Mouse (Mus musculus): ENCODE results near the gene Gm47289. TPM values are rescaled to one million over a fixed set of nuclear protein-coding genes. Genes with fewer than 3 reads are reported as not detected.

The Gm47289 gene
- total and polyA plus RNA-seq, 2 experiments from 2014 or later: not detected

DNA sequence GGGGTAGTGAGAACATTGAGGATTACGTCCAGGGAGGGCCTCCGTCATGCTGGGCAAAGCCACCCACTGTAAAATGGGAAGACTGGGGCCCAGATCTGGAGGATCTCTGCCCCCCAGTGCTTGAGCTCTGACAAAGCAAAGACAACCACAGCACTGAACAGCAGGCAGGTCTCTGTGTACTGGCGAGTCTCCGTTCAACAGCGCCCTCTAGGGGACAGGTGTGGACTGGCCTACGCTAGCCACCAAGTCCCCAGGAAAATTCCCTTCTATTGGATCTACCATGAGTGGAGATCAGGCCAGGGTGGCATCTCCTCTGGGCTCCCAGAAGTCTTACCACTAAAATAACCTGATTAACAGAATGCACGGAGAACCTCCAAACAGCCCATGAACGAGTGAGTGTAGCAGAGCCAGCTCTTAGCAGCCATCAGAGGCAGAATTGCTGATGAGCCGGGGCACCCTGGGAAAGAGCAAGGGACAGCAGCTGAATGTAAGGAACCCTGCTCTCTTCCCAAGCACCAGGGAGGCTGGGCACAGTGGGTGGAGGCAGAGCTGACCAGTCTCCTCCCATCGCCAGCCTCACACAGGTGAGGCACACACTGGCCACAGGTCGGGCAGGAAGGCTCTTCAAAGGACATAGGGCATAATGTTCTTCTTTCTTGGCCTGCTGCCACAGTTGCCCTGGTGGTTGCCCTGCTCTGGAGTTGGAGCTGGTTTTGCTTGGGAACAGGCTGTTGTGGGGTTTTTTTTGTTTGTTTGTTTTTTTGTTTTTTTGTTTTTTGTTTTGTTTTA is 33.4 kb downstream of the Gm47289 start:
- no peaks in the 10 kb centered on the region for H3K36me3 ChIP-seq (ENCODE audit: insufficient read depth, low read length)
- no peak overlapping the region for H3K4me2 ChIP-seq (ENCODE audit: low read depth, low read length)
- peak; percentile 49 for DNase-seq (ENCODE audit: low spot score)
- no peak overlapping the region for H3K9ac ChIP-seq (replicated peaks; ENCODE audit: low read length)
- H3K27me3 ChIP-seq (ENCODE audit: insufficient read depth, low read length): no peaks in the 10 kb centered on the region
- no peak for ATAC-seq
- no peak overlapping the region for H3K4me3 ChIP-seq (ENCODE audit: low read length)
- no peaks in the 10 kb centered on the region for H3K4me1 ChIP-seq (ENCODE audit: insufficient read depth, low read length)
- WGBS: 38% methylated on average over 11 of the region's 11 CpGs
- no peaks in the 10 kb centered on the region for H3K9me3 ChIP-seq (ENCODE audit: low read length)
- H3K27ac ChIP-seq: no peak overlapping the region
- peak; percentile 66 for TF ChIP-seq CTCF (IDR thresholded peaks at IDR 0.05; ENCODE audit: low read depth)

DNA sequence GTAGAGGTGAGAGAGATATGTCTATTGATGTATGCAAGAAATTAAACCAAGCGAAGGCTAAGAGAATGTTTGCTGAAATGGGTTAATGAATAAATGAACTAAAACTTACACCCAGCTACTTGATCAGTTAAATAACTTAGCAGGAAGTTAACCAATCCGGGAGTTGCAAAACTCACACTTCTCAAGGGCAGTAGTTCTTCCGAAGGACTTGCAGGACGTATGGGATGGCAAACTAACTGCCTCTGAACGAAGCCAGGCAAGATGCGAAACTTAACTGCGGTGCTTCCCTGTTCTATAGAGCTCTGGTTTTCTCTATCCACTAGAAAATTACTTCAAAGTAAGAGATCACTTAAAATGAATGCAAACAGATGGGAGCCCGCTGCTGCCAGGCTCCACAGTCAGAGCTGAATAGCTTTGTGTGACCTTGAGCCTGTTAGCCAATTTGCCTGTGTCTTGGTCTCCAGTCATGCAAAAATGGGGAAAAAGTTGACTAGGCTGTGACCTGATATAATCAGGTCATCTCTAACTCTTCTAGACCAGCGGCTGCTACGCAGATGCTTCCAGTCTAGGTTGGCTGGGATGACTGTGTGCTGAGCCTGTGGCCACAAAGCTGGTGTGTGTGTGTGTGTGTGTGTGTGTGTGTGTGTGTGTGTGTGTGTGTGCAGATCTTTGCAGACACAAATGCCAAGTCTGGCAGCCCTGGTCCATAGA is 40.3 kb downstream of the Gm47289 start:
- DNase-seq (ENCODE audit: low spot score) (peak; percentile 41), ATAC-seq (no peak)
- Histone ChIP-seq H3K4me3 (ENCODE audit: low read length) (no peak overlapping the region), H3K27me3 (ENCODE audit: insufficient read depth, low read length) (no peaks in the 10 kb centered on the region), H3K9ac (replicated peaks; ENCODE audit: low read length) (no peak overlapping the region), H3K9me3 (ENCODE audit: low read length) (no peaks in the 10 kb centered on the region), H3K4me1 (ENCODE audit: insufficient read depth, low read length) (no peaks in the 10 kb centered on the region), H3K4me2 (ENCODE audit: low read depth, low read length) (no peak overlapping the region), H3K27ac (no peak overlapping the region), H3K36me3 (ENCODE audit: insufficient read depth, low read length) (no peaks in the 10 kb centered on the region)
- no peak for TF ChIP-seq CTCF (IDR thresholded peaks at IDR 0.05; ENCODE audit: low read depth)
- 73% methylated on average over 10 of the region's 10 CpGs for WGBS

DNA sequence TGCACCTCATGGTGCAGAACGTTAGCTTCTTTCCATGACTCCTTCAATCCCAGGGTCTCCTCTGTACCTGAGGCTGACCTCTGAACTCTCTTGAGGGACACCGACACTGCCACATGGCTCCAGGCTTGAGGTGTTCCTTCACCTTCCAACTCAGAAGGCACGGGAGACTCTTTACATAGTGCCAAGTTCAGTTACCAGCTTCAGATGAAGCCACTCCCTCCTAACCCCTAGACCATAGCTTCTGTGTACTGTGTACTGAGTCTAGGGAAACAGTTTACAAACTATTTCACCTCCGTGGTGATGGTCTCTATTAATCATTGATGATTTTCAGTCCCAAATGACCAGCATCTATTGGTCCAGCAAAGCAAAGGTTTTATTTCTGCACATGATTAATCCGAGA is 42.7 kb downstream of the Gm47289 start:
- no peaks in the 10 kb centered on the region for H3K36me3 ChIP-seq (ENCODE audit: insufficient read depth, low read length)
- no peaks in the 10 kb centered on the region for H3K27me3 ChIP-seq (ENCODE audit: insufficient read depth, low read length)
- no peak overlapping the region for H3K4me3 ChIP-seq (ENCODE audit: low read length)
- TF ChIP-seq CTCF (IDR thresholded peaks at IDR 0.05; ENCODE audit: low read depth): no peak
- no peak overlapping the region for H3K4me2 ChIP-seq (ENCODE audit: low read depth, low read length)
- no peak for DNase-seq (ENCODE audit: low spot score)
- no peak overlapping the region for H3K9ac ChIP-seq (replicated peaks; ENCODE audit: low read length)
- ATAC-seq: no peak
- H3K4me1 ChIP-seq (ENCODE audit: insufficient read depth, low read length): no peaks in the 10 kb centered on the region
- H3K27ac ChIP-seq: no peak overlapping the region
- no peaks in the 10 kb centered on the region for H3K9me3 ChIP-seq (ENCODE audit: low read length)
- 88% methylated on average over 5 of the region's 5 CpGs for WGBS

- DNase-seq (ENCODE audit: low spot score): no peak
- H3K27ac ChIP-seq: no peak overlapping the region
- no peak overlapping the region for H3K4me2 ChIP-seq (ENCODE audit: low read depth, low read length)
- H3K27me3 ChIP-seq (ENCODE audit: insufficient read depth, low read length): no peaks in the 10 kb centered on the region
- WGBS: 96% methylated on average over 9 of the region's 9 CpGs
- ATAC-seq: no peak
- no peak overlapping the region for H3K9ac ChIP-seq (replicated peaks; ENCODE audit: low read length)
- no peak overlapping the region for H3K4me3 ChIP-seq (ENCODE audit: low read length)
- H3K9me3 ChIP-seq (ENCODE audit: low read length): no peaks in the 10 kb centered on the region
- TF ChIP-seq CTCF (IDR thresholded peaks at IDR 0.05; ENCODE audit: low read depth): no peak
- H3K36me3 ChIP-seq (ENCODE audit: insufficient read depth, low read length): no peaks in the 10 kb centered on the region
- no peaks in the 10 kb centered on the region for H3K4me1 ChIP-seq (ENCODE audit: insufficient read depth, low read length)
Measured at GRCm38 (mm10) chr9:119203617-119204016, 44.7 kb downstream of the Gm47289 start.

DNA sequence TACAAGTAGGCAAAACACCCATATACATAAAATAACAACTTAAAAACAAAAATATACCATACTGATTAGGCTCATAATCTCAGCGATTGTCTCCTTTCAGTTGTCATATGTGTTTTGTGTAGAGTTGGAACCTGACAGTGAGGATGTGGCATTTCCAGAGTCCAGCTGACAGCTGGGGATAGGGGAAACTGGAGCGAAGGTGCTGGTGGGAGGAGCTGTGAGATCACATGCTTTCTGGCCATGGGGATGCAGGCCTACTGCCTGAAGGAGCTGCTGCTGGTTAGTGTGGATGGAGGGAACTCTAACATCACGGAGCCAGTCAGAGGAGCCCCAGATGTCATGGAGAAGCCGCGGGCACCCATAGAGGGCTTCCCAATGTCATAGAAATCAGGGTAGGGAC is 46.8 kb downstream of the Gm47289 start:
- H3K27ac ChIP-seq: no peak overlapping the region
- no peak for DNase-seq (ENCODE audit: low spot score)
- no peak for ATAC-seq
- H3K36me3 ChIP-seq (ENCODE audit: insufficient read depth, low read length): no peaks in the 10 kb centered on the region
- no peak overlapping the region for H3K4me2 ChIP-seq (ENCODE audit: low read depth, low read length)
- no peak overlapping the region for H3K9ac ChIP-seq (replicated peaks; ENCODE audit: low read length)
- no peaks in the 10 kb centered on the region for H3K9me3 ChIP-seq (ENCODE audit: low read length)
- no peak overlapping the region for H3K4me3 ChIP-seq (ENCODE audit: low read length)
- no peak for TF ChIP-seq CTCF (IDR thresholded peaks at IDR 0.05; ENCODE audit: low read depth)
- no peaks in the 10 kb centered on the region for H3K4me1 ChIP-seq (ENCODE audit: insufficient read depth, low read length)
- no peaks in the 10 kb centered on the region for H3K27me3 ChIP-seq (ENCODE audit: insufficient read depth, low read length)
- WGBS: 93% methylated on average over 5 of the region's 5 CpGs

DNA sequence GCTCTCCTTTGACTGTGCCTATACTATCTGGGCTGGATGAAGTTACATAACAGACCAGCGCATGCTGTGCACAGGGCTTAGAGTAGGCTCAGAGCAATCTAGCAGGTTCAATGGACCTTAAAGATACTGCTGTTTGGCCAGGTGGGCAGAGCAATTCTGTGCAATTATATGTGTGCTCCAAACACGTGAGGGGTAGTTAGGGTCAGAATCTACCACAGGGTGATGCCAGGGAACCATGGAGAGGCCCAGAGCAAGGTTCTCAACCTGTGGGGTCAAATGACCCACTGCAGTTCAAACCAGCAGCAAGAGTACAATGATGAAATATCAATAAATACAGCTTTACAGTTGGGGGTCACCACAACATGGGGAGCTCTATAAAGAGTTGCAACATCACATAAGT is 47.7 kb downstream of the Gm47289 start:
- H3K9me3 ChIP-seq (ENCODE audit: low read length): no peaks in the 10 kb centered on the region
- DNase-seq (ENCODE audit: low spot score) (no peak), ATAC-seq (no peak)
- no peaks in the 10 kb centered on the region for H3K27me3 ChIP-seq (ENCODE audit: insufficient read depth, low read length)
- H3K4me3 ChIP-seq (ENCODE audit: low read length): no peak overlapping the region
- no peaks in the 10 kb centered on the region for H3K4me1 ChIP-seq (ENCODE audit: insufficient read depth, low read length)
- H3K27ac ChIP-seq: no peak overlapping the region
- 88% methylated on average over 2 of the region's 2 CpGs for WGBS
- H3K9ac ChIP-seq (replicated peaks; ENCODE audit: low read length): no peak overlapping the region
- no peaks in the 10 kb centered on the region for H3K36me3 ChIP-seq (ENCODE audit: insufficient read depth, low read length)
- no peak overlapping the region for H3K4me2 ChIP-seq (ENCODE audit: low read depth, low read length)
- no peak for TF ChIP-seq CTCF (IDR thresholded peaks at IDR 0.05; ENCODE audit: low read depth)

- Histone ChIP-seq H3K4me1 (ENCODE audit: insufficient read depth, low read length) (no peaks in the 10 kb centered on the region), H3K9me3 (ENCODE audit: low read length) (no peaks in the 10 kb centered on the region), H3K4me3 (ENCODE audit: low read length) (no peak overlapping the region), H3K4me2 (ENCODE audit: low read depth, low read length) (no peak overlapping the region), H3K36me3 (ENCODE audit: insufficient read depth, low read length) (no peaks in the 10 kb centered on the region), H3K9ac (replicated peaks; ENCODE audit: low read length) (no peak overlapping the region), H3K27ac (no peak overlapping the region), H3K27me3 (ENCODE audit: insufficient read depth, low read length) (no peaks in the 10 kb centered on the region)
- 80% methylated on average over 4 of the region's 4 CpGs for whole genome bisulfite sequencing
- DNase-seq (ENCODE audit: low spot score): no peak
- TF ChIP-seq CTCF (IDR thresholded peaks at IDR 0.05; ENCODE audit: low read depth): no peak
- ATAC-seq: no peak
Measured at GRCm38 (mm10) chr9:119207113-119207512, 48.2 kb downstream of the Gm47289 start.

Measured in hindbrain, postnatal 0 days (tissue).